Mouse (Mus musculus) heart, postnatal 0 days (tissue): ENCODE results near the gene Ermap.

ENCODE experiments used
- CTCF ChIP-seq: IDR thresholded peaks from 2 replicates; pipeline ENCODE4 v1.5.1; 2016; ENCODE audit warnings: antibody characterized with exemption, control low read depth, low read depth
- EP300 ChIP-seq: IDR thresholded peaks from 2 replicates; pipeline ENCODE4 v1.6.1; 2016; ENCODE audit warnings: antibody characterized with exemption, low read depth

GRCm38 (mm10) chr4:119138171-119138570 is 51.6 kb downstream of the Ermap start:
- no peak for TF ChIP-seq CTCF
- no peak for TF ChIP-seq EP300
